Mouse (Mus musculus): ENCODE results near the gene Hdac5. TPM values are rescaled to one million over a fixed set of nuclear protein-coding genes. Genes with fewer than 3 reads are reported as not detected.
A peak's percentile ranks its signal among the peaks of the same experiment; 100 is the strongest.

The Hdac5 gene
- polyA plus RNA-seq, 1 experiment from 2014 or later, result 45.4 TPM

- Histone ChIP-seq H3K4me3 (ENCODE audit: low read depth, low read length) (no peak overlapping the region), H3K9me3 (ENCODE audit: control insufficient read depth, low read length) (no peaks in the 10 kb centered on the region), H3K27me3 (replicated peaks; ENCODE audit: control insufficient read depth, insufficient read depth, low read length) (no peaks in the 10 kb centered on the region), H3K36me3 (ENCODE audit: control insufficient read depth, insufficient read depth, low read length) (0 out of 2 replicates have a peak, but pooled peaks cover 5% of the 10 kb centered on the region), H3K4me2 (ENCODE audit: low read length) (no peak overlapping the region), H3K27ac (ENCODE audit: low read depth) (no peak overlapping the region), H3K4me1 (replicated peaks; ENCODE audit: control insufficient read depth, insufficient read depth, low read length) (peaks cover 74% of the 10 kb centered on the region), H3K9ac (ENCODE audit: low read length) (no peak overlapping the region)
- ATAC-seq (replicated peaks; ENCODE audit: low FRiP score, low TSS enrichment, low read depth) (no peak), DNase-seq (ENCODE audit: low spot score) (no peak)
- WGBS, result 83% methylated on average over 8 of the region's 8 CpGs
Observed at GRCm38 (mm10) chr11:102221243-102221953, 8.6 kb downstream of the Hdac5 start.

- ATAC-seq (replicated peaks; ENCODE audit: low FRiP score, low TSS enrichment, low read depth) (no peak), DNase-seq (ENCODE audit: low spot score) (no peak)
- Histone ChIP-seq H3K4me3 (ENCODE audit: low read depth, low read length) (no peak overlapping the region), H3K4me1 (replicated peaks; ENCODE audit: control insufficient read depth, insufficient read depth, low read length) (peaks cover 75% of the 10 kb centered on the region), H3K9me3 (ENCODE audit: control insufficient read depth, low read length) (no peaks in the 10 kb centered on the region), H3K27ac (ENCODE audit: low read depth) (no peak overlapping the region), H3K36me3 (ENCODE audit: control insufficient read depth, insufficient read depth, low read length) (0 out of 2 replicates have a peak, but pooled peaks cover 5% of the 10 kb centered on the region), H3K9ac (ENCODE audit: low read length) (no peak overlapping the region), H3K27me3 (replicated peaks; ENCODE audit: control insufficient read depth, insufficient read depth, low read length) (no peaks in the 10 kb centered on the region), H3K4me2 (ENCODE audit: low read length) (no peak overlapping the region)
- WGBS, result 56% methylated on average over 6 of the region's 6 CpGs
Observed at GRCm38 (mm10) chr11:102220451-102220850, 9.5 kb downstream of the Hdac5 start.

- DNase-seq (ENCODE audit: low spot score), result no peak
- no peak for ATAC-seq (replicated peaks; ENCODE audit: low FRiP score, low TSS enrichment, low read depth)
Observed at GRCm38 (mm10) chr11:102219994-102220346, 10.0 kb downstream of the Hdac5 start.

GRCm38 (mm10) chr11:102219247-102219993 is 10.5 kb downstream of the Hdac5 start:
- H3K27me3 ChIP-seq (replicated peaks; ENCODE audit: control insufficient read depth, insufficient read depth, low read length), result no peaks in the 10 kb centered on the region
- H3K9me3 ChIP-seq (ENCODE audit: control insufficient read depth, low read length), result no peaks in the 10 kb centered on the region
- peak overlapping the region; percentile 91 for H3K4me2 ChIP-seq (ENCODE audit: low read length)
- H3K9ac ChIP-seq (ENCODE audit: low read length), result 0 out of 2 replicates have a peak overlapping the region, but pooled peaks have one; percentile 20
- peak overlapping the region; percentile 87 for H3K27ac ChIP-seq (ENCODE audit: low read depth)
- 0 out of 2 replicates have a peak, but pooled peaks cover 3% of the 10 kb centered on the region for H3K36me3 ChIP-seq (ENCODE audit: control insufficient read depth, insufficient read depth, low read length)
- no peak for DNase-seq (ENCODE audit: low spot score)
- peak overlapping the region; percentile 52; the same call in 1 of the 2 replicates for H3K4me3 ChIP-seq (ENCODE audit: low read depth, low read length)
- 52% methylated on average over 14 of the region's 14 CpGs for WGBS
- H3K4me1 ChIP-seq (replicated peaks; ENCODE audit: control insufficient read depth, insufficient read depth, low read length), result peaks cover 76% of the 10 kb centered on the region
- ATAC-seq (replicated peaks; ENCODE audit: low FRiP score, low TSS enrichment, low read depth), result no peak; the same call in 1 of the 2 replicates

More at GRCm38 (mm10) chr11:102219994-102220346, 10.0 kb downstream of the Hdac5 start:
- no peak overlapping the region for H3K4me2 ChIP-seq (ENCODE audit: low read length)
- 0 out of 2 replicates have a peak, but pooled peaks cover 5% of the 10 kb centered on the region for H3K36me3 ChIP-seq (ENCODE audit: control insufficient read depth, insufficient read depth, low read length)
- H3K4me1 ChIP-seq (replicated peaks; ENCODE audit: control insufficient read depth, insufficient read depth, low read length), result peaks cover 76% of the 10 kb centered on the region
- peak overlapping the region; percentile 87; the same call in 1 of the 2 replicates for H3K27ac ChIP-seq (ENCODE audit: low read depth)
- no peaks in the 10 kb centered on the region for H3K27me3 ChIP-seq (replicated peaks; ENCODE audit: control insufficient read depth, insufficient read depth, low read length)
- no peak overlapping the region for H3K4me3 ChIP-seq (ENCODE audit: low read depth, low read length)
- no peaks in the 10 kb centered on the region for H3K9me3 ChIP-seq (ENCODE audit: control insufficient read depth, low read length)
- no peak overlapping the region for H3K9ac ChIP-seq (ENCODE audit: low read length)
- WGBS, result 51% methylated on average over 4 of the region's 4 CpGs

- Histone ChIP-seq H3K4me1 (replicated peaks; ENCODE audit: control insufficient read depth, insufficient read depth, low read length) (peaks cover 79% of the 10 kb centered on the region), H3K27ac (ENCODE audit: low read depth) (peak overlapping the region; percentile 87), H3K27me3 (replicated peaks; ENCODE audit: control insufficient read depth, insufficient read depth, low read length) (no peaks in the 10 kb centered on the region), H3K9ac (ENCODE audit: low read length) (peak overlapping the region; percentile 41), H3K9me3 (ENCODE audit: control insufficient read depth, low read length) (no peaks in the 10 kb centered on the region), H3K4me2 (ENCODE audit: low read length) (peak overlapping the region; percentile 91), H3K36me3 (ENCODE audit: control insufficient read depth, insufficient read depth, low read length) (no peaks in the 10 kb centered on the region), H3K4me3 (ENCODE audit: low read depth, low read length) (peak overlapping the region; percentile 52)
- WGBS, result 0% methylated on average over 9 of the region's 10 CpGs
- ATAC-seq (replicated peaks; ENCODE audit: low FRiP score, low TSS enrichment, low read depth) (peak; percentile 75), DNase-seq (ENCODE audit: low spot score) (peak; percentile 91)
Observed at GRCm38 (mm10) chr11:102218783-102219182, 11.2 kb downstream of the Hdac5 start.

GRCm38 (mm10) chr11:102217876-102218430 is 12.0 kb downstream of the Hdac5 start:
- H3K4me3 ChIP-seq (ENCODE audit: low read depth, low read length), result peak overlapping the region; percentile 52
- peak overlapping the region; percentile 87 for H3K27ac ChIP-seq (ENCODE audit: low read depth)
- ATAC-seq (replicated peaks; ENCODE audit: low FRiP score, low TSS enrichment, low read depth) (no peak), DNase-seq (ENCODE audit: low spot score) (no peak)
- H3K4me1 ChIP-seq (replicated peaks; ENCODE audit: control insufficient read depth, insufficient read depth, low read length), result peaks cover 82% of the 10 kb centered on the region
- no peaks in the 10 kb centered on the region for H3K27me3 ChIP-seq (replicated peaks; ENCODE audit: control insufficient read depth, insufficient read depth, low read length)
- peak overlapping the region; percentile 91 for H3K4me2 ChIP-seq (ENCODE audit: low read length)
- WGBS, result 44% methylated on average over 7 of the region's 7 CpGs
- H3K9me3 ChIP-seq (ENCODE audit: control insufficient read depth, low read length), result no peaks in the 10 kb centered on the region
- H3K36me3 ChIP-seq (ENCODE audit: control insufficient read depth, insufficient read depth, low read length), result no peaks in the 10 kb centered on the region
- peak overlapping the region; percentile 41 for H3K9ac ChIP-seq (ENCODE audit: low read length)

- H3K4me1 ChIP-seq (replicated peaks; ENCODE audit: control insufficient read depth, insufficient read depth, low read length), result peaks cover 80% of the 10 kb centered on the region
- H3K27ac ChIP-seq (ENCODE audit: low read depth), result peak overlapping the region; percentile 87; the same call in 1 of the 2 replicates
- DNase-seq (ENCODE audit: low spot score) (no peak), ATAC-seq (replicated peaks; ENCODE audit: low FRiP score, low TSS enrichment, low read depth) (no peak)
- H3K4me2 ChIP-seq (ENCODE audit: low read length), result peak overlapping the region; percentile 91
- H3K9ac ChIP-seq (ENCODE audit: low read length), result peak overlapping the region; percentile 41; the same call in 1 of the 2 replicates
- H3K4me3 ChIP-seq (ENCODE audit: low read depth, low read length), result peak overlapping the region; percentile 52
- no peaks in the 10 kb centered on the region for H3K36me3 ChIP-seq (ENCODE audit: control insufficient read depth, insufficient read depth, low read length)
- WGBS, result 44% methylated on average over 6 of the region's 6 CpGs
- no peaks in the 10 kb centered on the region for H3K27me3 ChIP-seq (replicated peaks; ENCODE audit: control insufficient read depth, insufficient read depth, low read length)
- no peaks in the 10 kb centered on the region for H3K9me3 ChIP-seq (ENCODE audit: control insufficient read depth, low read length)
Observed at GRCm38 (mm10) chr11:102217396-102217795, 12.6 kb downstream of the Hdac5 start.

- Histone ChIP-seq H3K9ac (ENCODE audit: low read length) (no peak overlapping the region), H3K27me3 (replicated peaks; ENCODE audit: control insufficient read depth, insufficient read depth, low read length) (no peaks in the 10 kb centered on the region), H3K9me3 (ENCODE audit: control insufficient read depth, low read length) (no peaks in the 10 kb centered on the region), H3K27ac (ENCODE audit: low read depth) (peak overlapping the region; percentile 83), H3K4me1 (replicated peaks; ENCODE audit: control insufficient read depth, insufficient read depth, low read length) (peaks cover 83% of the 10 kb centered on the region), H3K36me3 (ENCODE audit: control insufficient read depth, insufficient read depth, low read length) (no peaks in the 10 kb centered on the region), H3K4me2 (ENCODE audit: low read length) (peak overlapping the region; percentile 91), H3K4me3 (ENCODE audit: low read depth, low read length) (peak overlapping the region; percentile 11)
- WGBS, result 16% methylated on average over 5 of the region's 5 CpGs
- DNase-seq (ENCODE audit: low spot score), result no peak
- no peak for ATAC-seq (replicated peaks; ENCODE audit: low FRiP score, low TSS enrichment, low read depth)
Observed at GRCm38 (mm10) chr11:102216886-102217240, 13.1 kb downstream of the Hdac5 start.
